11 mouse cellular contexts compared by ENCODE assay signal in the genomic region with DNA sequence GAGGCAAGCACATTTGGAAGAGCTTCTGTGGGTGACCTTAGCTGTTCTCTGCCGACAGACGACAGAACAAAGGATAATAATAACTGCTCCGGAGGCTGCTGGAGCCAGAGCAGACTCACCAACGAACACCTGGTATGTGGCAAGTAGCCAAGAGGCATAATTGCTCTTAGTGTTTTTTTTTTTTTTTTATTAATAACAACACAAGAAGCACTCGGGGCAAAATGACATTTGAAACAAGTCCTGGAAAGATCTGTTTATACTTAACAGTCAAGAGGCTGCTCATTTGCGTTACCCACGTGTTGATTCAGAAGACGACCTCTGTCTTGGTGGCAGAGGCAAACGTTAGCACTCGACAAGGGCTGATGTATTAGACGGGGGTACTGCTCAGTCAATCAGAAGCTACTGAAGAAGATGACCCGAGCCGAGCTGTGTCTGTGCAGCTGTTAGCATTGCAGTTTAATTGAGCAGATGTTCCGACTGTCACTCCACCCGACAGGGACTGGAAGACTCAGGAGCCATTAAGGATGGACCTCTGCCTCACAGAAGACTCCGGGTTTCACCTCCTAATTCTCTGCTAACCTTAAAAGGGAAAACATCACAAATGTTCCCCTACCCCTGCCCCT.
DNase-seq lines count a peak whose midpoint lies in the region; ATAC-seq and TF ChIP-seq lines count a peak whose summit lies in the region.
"Had no signal": no experiment of that assay in that cellular context is flagged by ENCODE, and none has a peak within 500 bp of the region (broad histone marks: within the 10 kb centered on the region; RNA-seq: fewer than 3 reads in every experiment).

No protein-coding gene starts in this region.

- H3K9me3 ChIP-seq in forebrain, embryonic 13.5 days (replicated peaks): no peaks in the 10 kb centered on the region
- 0 out of 2 replicates have a peak, but pooled peaks cover under 1% of the 10 kb centered on the region for H3K9me3 ChIP-seq in forebrain, embryonic 16.5 days (ENCODE audit: control insufficient read depth, low read length)
- no peaks in the 10 kb centered on the region for H3K9me3 ChIP-seq in lung, postnatal 0 days (ENCODE audit: low read length)
- no peaks in the 10 kb centered on the region for H3K9me3 ChIP-seq in forebrain, postnatal 0 days (ENCODE audit: low read length)
- H3K9me3 ChIP-seq in hindbrain, embryonic 14.5 days (ENCODE audit: control insufficient read depth, low read length): no peaks in the 10 kb centered on the region

- no peak for TF ChIP-seq EP300 in lung, postnatal 0 days (IDR thresholded peaks at IDR 0.05)

- H3K27ac ChIP-seq in forebrain, embryonic 13.5 days: no peak overlapping the region
- H3K27ac ChIP-seq in forebrain, embryonic 16.5 days (ENCODE audit: low read length): no peak overlapping the region; the same call in 1 of the 2 replicates
- no peak overlapping the region for H3K27ac ChIP-seq in lung, postnatal 0 days (ENCODE audit: low read length)
- H3K27ac ChIP-seq in forebrain, postnatal 0 days (ENCODE audit: low read depth, low read length): no peak overlapping the region
- 0 out of 2 replicates have a peak overlapping the region, but pooled peaks have one; percentile 51 for H3K27ac ChIP-seq in hindbrain, embryonic 14.5 days

- H3K4me2 ChIP-seq in forebrain, embryonic 13.5 days: no peak overlapping the region
- no peak overlapping the region for H3K4me2 ChIP-seq in forebrain, embryonic 16.5 days (ENCODE audit: low read length)
- H3K4me2 ChIP-seq in lung, postnatal 0 days (replicated peaks; ENCODE audit: low read depth, low read length): no peak overlapping the region
- no peak overlapping the region for H3K4me2 ChIP-seq in forebrain, postnatal 0 days (ENCODE audit: low read depth)
- no peak overlapping the region for H3K4me2 ChIP-seq in hindbrain, embryonic 14.5 days (replicated peaks)

- no peaks in the 10 kb centered on the region for H3K27me3 ChIP-seq in forebrain, embryonic 13.5 days
- H3K27me3 ChIP-seq in forebrain, embryonic 16.5 days (replicated peaks; ENCODE audit: control insufficient read depth, insufficient read depth, low read length): no peaks in the 10 kb centered on the region
- no peaks in the 10 kb centered on the region for H3K27me3 ChIP-seq in lung, postnatal 0 days (replicated peaks; ENCODE audit: insufficient read depth, low read length)
- H3K27me3 ChIP-seq in forebrain, postnatal 0 days (ENCODE audit: insufficient read depth, low read length): no peaks in the 10 kb centered on the region
- no peaks in the 10 kb centered on the region for H3K27me3 ChIP-seq in hindbrain, embryonic 14.5 days (ENCODE audit: control insufficient read depth, insufficient read depth, low read length)

- TF ChIP-seq CTCF in lung, postnatal 0 days (IDR thresholded peaks at IDR 0.05): no peak
- no peak for TF ChIP-seq CTCF in forebrain, postnatal 0 days (IDR thresholded peaks at IDR 0.05; ENCODE audit: low read depth)

- no peak overlapping the region for H3K9ac ChIP-seq in forebrain, embryonic 13.5 days
- H3K9ac ChIP-seq in forebrain, embryonic 16.5 days (replicated peaks; ENCODE audit: low read depth, low read length): no peak overlapping the region
- no peak overlapping the region for H3K9ac ChIP-seq in lung, postnatal 0 days (replicated peaks; ENCODE audit: low read depth)
- H3K9ac ChIP-seq in forebrain, postnatal 0 days: no peak overlapping the region
- no peak overlapping the region for H3K9ac ChIP-seq in hindbrain, embryonic 14.5 days

- H3K4me1 ChIP-seq in forebrain, embryonic 13.5 days: peaks cover 14% of the 10 kb centered on the region
- peaks cover 9% of the 10 kb centered on the region for H3K4me1 ChIP-seq in forebrain, embryonic 16.5 days (replicated peaks; ENCODE audit: control insufficient read depth, insufficient read depth, low read length)
- peaks cover 5% of the 10 kb centered on the region; the same call in 1 of the 2 replicates for H3K4me1 ChIP-seq in lung, postnatal 0 days (ENCODE audit: insufficient read depth, low read depth, low read length)
- no peaks in the 10 kb centered on the region for H3K4me1 ChIP-seq in forebrain, postnatal 0 days (ENCODE audit: insufficient read depth)
- H3K4me1 ChIP-seq in hindbrain, embryonic 14.5 days (replicated peaks; ENCODE audit: control insufficient read depth, insufficient read depth, low read length): peaks cover 8% of the 10 kb centered on the region; the same call in 1 of the 2 replicates

- peak; percentile 41; the same call in 1 of the 2 replicates for ATAC-seq in forebrain, embryonic 13.5 days
- no peak for ATAC-seq in forebrain, embryonic 16.5 days
- no peak for ATAC-seq in lung, postnatal 0 days
- peak; percentile 48; the same call in 1 of the 2 replicates for ATAC-seq in forebrain, postnatal 0 days
- ATAC-seq in hindbrain, embryonic 14.5 days (ENCODE audit: low FRiP score): no peak

- peak; percentile 21 for DNase-seq in lung, postnatal 0 days (ENCODE audit: low spot score)
- no peak for DNase-seq in lung, postnatal 10 days
- DNase-seq in forebrain, postnatal 0 days: peak; percentile 33
- DNase-seq in hindbrain, embryonic 14.5 days (ENCODE audit: low spot score): peak; percentile 34
- no peak for DNase-seq in gastrocnemius, adult 18-20 months (ENCODE audit: low spot score)
- no peak for DNase-seq in urinary bladder, postnatal 36 days (ENCODE audit: low spot score in 2 of 2)
- DNase-seq: lung, adult 18-20 months; thymus, postnatal 14 days had no signal

- WGBS in forebrain, embryonic 13.5 days: 40% methylated on average over 16 of the region's 16 CpGs
- 25% methylated on average over 16 of the region's 16 CpGs for WGBS in forebrain, embryonic 16.5 days
- WGBS in lung, postnatal 0 days: 18% methylated on average over 16 of the region's 16 CpGs
- WGBS in forebrain, postnatal 0 days: 25% methylated on average over 16 of the region's 16 CpGs
- WGBS in hindbrain, embryonic 14.5 days: 34% methylated on average over 16 of the region's 16 CpGs

- H3K4me3 ChIP-seq in forebrain, embryonic 13.5 days: no peak overlapping the region
- no peak overlapping the region for H3K4me3 ChIP-seq in forebrain, embryonic 16.5 days (replicated peaks; ENCODE audit: low read length)
- no peak overlapping the region for H3K4me3 ChIP-seq in lung, postnatal 0 days (ENCODE audit: low read depth, low read length)
- no peak overlapping the region for H3K4me3 ChIP-seq in forebrain, postnatal 0 days (ENCODE audit: low read depth, low read length)
- H3K4me3 ChIP-seq in hindbrain, embryonic 14.5 days (replicated peaks; ENCODE audit: low read length): no peak overlapping the region
- H3K4me3 ChIP-seq: myocyte had no signal

- no peaks in the 10 kb centered on the region for H3K36me3 ChIP-seq in forebrain, embryonic 13.5 days (ENCODE audit: poor library complexity, severe bottlenecking)
- no peaks in the 10 kb centered on the region for H3K36me3 ChIP-seq in forebrain, embryonic 16.5 days (ENCODE audit: control insufficient read depth, insufficient read depth)
- no peaks in the 10 kb centered on the region for H3K36me3 ChIP-seq in lung, postnatal 0 days (ENCODE audit: insufficient read depth, low read length)
- no peaks in the 10 kb centered on the region for H3K36me3 ChIP-seq in forebrain, postnatal 0 days (ENCODE audit: insufficient read depth)
- H3K36me3 ChIP-seq in hindbrain, embryonic 14.5 days (replicated peaks; ENCODE audit: control insufficient read depth, insufficient read depth): no peaks in the 10 kb centered on the region

Comparison
In these comparisons a context has a peak if more than half of its experiments do, and no peak if none do; other contexts are left out.
1. ATAC-seq: peak in forebrain, embryonic 13.5 days (single experiment) and forebrain, postnatal 0 days (single experiment); none in forebrain, embryonic 16.5 days (single experiment), lung, postnatal 0 days (single experiment) and hindbrain, embryonic 14.5 days (single experiment).
2. DNase-seq: peak in lung, postnatal 0 days (single experiment), forebrain, postnatal 0 days (single experiment) and hindbrain, embryonic 14.5 days (single experiment); none in lung, postnatal 10 days (single experiment), gastrocnemius, adult 18-20 months (single experiment) and urinary bladder, postnatal 36 days (0 of 2).